Mouse (Mus musculus) heart, postnatal 0 days (tissue): ENCODE measurements around the gene Astn2. TPM values are rescaled to one million over a fixed set of nuclear protein-coding genes. Genes with fewer than 3 reads are reported as not detected.

ENCODE experiments used
- ATAC-seq: fragments of 200-750 bp; cut with Nextera tagmentation; 2 replicates; pipeline ENCODE4 v1.8.0; 2017; ENCODE audit warnings: low read depth, moderate number of reproducible peaks, moderate library complexity; ENCODE audit not compliant: insufficient read depth
- DNase-seq: peaks from one replicate; pipeline ENCODE4 v3.0.0-alpha.2; 2016; ENCODE audit warnings: low spot score
- H3K27ac ChIP-seq: fragments of 300-500 bp; sonication (generic); 2 replicates; pipeline ENCODE4 v1.5.1; 2014; ENCODE audit warnings: low read depth, mild to moderate bottlenecking
- H3K27me3 ChIP-seq: fragments of 300-500 bp; sonication (generic); 2 replicates; pipeline ENCODE4 v1.6.1; 2014; ENCODE audit warnings: low read length, mixed read lengths; ENCODE audit not compliant: control insufficient read depth, insufficient read depth
- H3K36me3 ChIP-seq: fragments of 300-500 bp; sonication (generic); replicated peaks from 2 replicates; pipeline ENCODE4 v1.6.1; 2014; ENCODE audit warnings: low read length, mixed read lengths; ENCODE audit not compliant: control insufficient read depth, insufficient read depth
- H3K4me1 ChIP-seq: fragments of 300-500 bp; sonication (generic); 2 replicates; pipeline ENCODE4 v1.6.1; 2014; ENCODE audit warnings: antibody characterized with exemption; ENCODE audit not compliant: control insufficient read depth, insufficient read depth
- H3K4me2 ChIP-seq: fragments of 300-500 bp; sonication (generic); 2 replicates; pipeline ENCODE4 v1.6.1; 2014; ENCODE audit warnings: low read depth, mild to moderate bottlenecking, low read length, moderate library complexity
- H3K4me3 ChIP-seq: fragments of 300-500 bp; sonication (generic); 2 replicates; pipeline ENCODE4 v1.5.1; 2014; ENCODE audit warnings: low read depth, low read length
- H3K9ac ChIP-seq: fragments of 300-500 bp; sonication (generic); replicated peaks from 2 replicates; pipeline ENCODE4 v1.6.1; 2014; ENCODE audit warnings: low read depth, low read length, mixed read lengths
- H3K9me3 ChIP-seq: fragments of 300-500 bp; sonication (generic); replicated peaks from 2 replicates; pipeline ENCODE4 v1.6.1; 2016; ENCODE audit warnings: low read length; ENCODE audit not compliant: control insufficient read depth
- CTCF ChIP-seq: IDR thresholded peaks from 2 replicates; pipeline ENCODE4 v1.5.1; 2016; ENCODE audit warnings: antibody characterized with exemption, control low read depth, low read depth
- EP300 ChIP-seq: IDR thresholded peaks from 2 replicates; pipeline ENCODE4 v1.6.1; 2016; ENCODE audit warnings: antibody characterized with exemption, low read depth
- WGBS: fragments of 180-500 bp; shearing (Covaris S2); extraction: QIAGEN DNeasy Blood & Tissue Kit; methylation state at CpG from one replicate; pipeline ENCODE4 v1.1.7; 2014; 5-methylcytosine and 5-hydroxymethylcytosine counted together
- polyA plus RNA-seq: library from polyadenylated mRNA; unstranded; fragments of >200 nt; fragmentation: Nextera tagmentation; extraction: Ambion mirVana; gene quantifications from 2 replicates; pipeline ENCODE4 v1.2.1, GENCODE M21; 2015
- total RNA-seq: library from RNA; depleted of rRNA; stranded (reverse); fragments of >200 nt; gene quantifications from 2 replicates; pipeline ENCODE4 v1.2.3, GENCODE M21; 2014; ENCODE audit warnings: low replicate concordance

The Astn2 gene
- total and polyA plus RNA-seq, 2 experiments from 2014 or later, result 0.25 to 3.7 TPM

- Histone ChIP-seq H3K9ac (no peak overlapping the region), H3K4me1 (no peaks in the 10 kb centered on the region), H3K4me2 (no peak overlapping the region), H3K27me3 (no peaks in the 10 kb centered on the region), H3K36me3 (no peaks in the 10 kb centered on the region), H3K4me3 (no peak overlapping the region), H3K9me3 (no peaks in the 10 kb centered on the region), H3K27ac (no peak overlapping the region)
- no peak for ATAC-seq
- no peak for DNase-seq
- TF ChIP-seq CTCF (no peak), EP300 (no peak)
- 78% methylated on average over 3 of the region's 3 CpGs for WGBS
Measured at GRCm38 (mm10) chr4:65947141-65947649, 457.2 kb downstream of the Astn2 start.

DNA sequence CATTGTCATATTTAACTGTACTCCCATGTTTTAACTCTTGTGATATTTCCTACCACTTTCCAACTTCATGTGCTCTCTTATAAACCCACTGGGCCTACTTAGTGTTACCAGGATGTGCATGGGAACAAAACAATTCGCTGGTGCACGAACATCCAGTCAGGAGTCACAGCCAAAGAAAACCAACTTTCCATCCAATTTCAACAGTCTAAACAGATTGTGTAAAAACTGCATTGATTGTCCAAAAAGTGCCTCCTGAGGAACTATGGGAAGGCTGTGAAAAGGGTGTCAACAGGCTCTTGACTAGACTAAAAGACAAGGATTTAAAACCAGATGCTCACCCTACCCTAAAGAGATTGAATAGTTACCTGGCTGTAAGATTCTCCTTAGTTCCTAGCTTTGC is 458.4 kb downstream of the Astn2 start:
- Histone ChIP-seq H3K36me3 (no peaks in the 10 kb centered on the region), H3K9ac (no peak overlapping the region), H3K4me3 (no peak overlapping the region), H3K9me3 (no peaks in the 10 kb centered on the region), H3K4me2 (no peak overlapping the region), H3K4me1 (no peaks in the 10 kb centered on the region), H3K27me3 (no peaks in the 10 kb centered on the region), H3K27ac (no peak overlapping the region)
- WGBS, result 72% methylated on average over 2 of the region's 2 CpGs
- no peak for DNase-seq
- ATAC-seq, result no peak
- no peak for TF ChIP-seq EP300
- no peak for TF ChIP-seq CTCF

DNA sequence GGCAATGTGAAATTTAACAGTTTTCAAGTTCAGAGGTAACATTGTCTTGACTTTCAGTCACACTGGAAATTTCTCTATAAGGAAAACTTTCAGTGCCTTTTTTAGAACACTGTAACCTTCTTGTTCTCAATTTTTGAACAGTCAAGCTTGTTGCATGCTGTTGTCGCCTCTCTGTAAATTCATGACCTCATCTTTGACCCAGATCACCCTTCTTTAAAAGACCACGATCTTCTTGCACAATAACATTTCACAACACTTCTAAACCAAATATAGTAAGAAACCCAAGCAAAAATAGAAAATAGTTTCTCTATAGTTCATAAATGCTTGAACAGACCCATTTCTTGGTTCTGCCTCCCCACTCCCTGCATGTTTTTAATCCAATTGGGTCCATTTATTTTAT is 473.5 kb downstream of the Astn2 start:
- Histone ChIP-seq H3K36me3 (no peaks in the 10 kb centered on the region), H3K4me1 (no peaks in the 10 kb centered on the region), H3K4me3 (no peak overlapping the region), H3K27ac (no peak overlapping the region), H3K9me3 (no peaks in the 10 kb centered on the region), H3K4me2 (no peak overlapping the region), H3K27me3 (no peaks in the 10 kb centered on the region), H3K9ac (no peak overlapping the region)
- TF ChIP-seq CTCF, result no peak
- no peak for TF ChIP-seq EP300
- DNase-seq (no peak), ATAC-seq (no peak)
- 74% methylated on average over 2 of the region's 2 CpGs for WGBS

DNA sequence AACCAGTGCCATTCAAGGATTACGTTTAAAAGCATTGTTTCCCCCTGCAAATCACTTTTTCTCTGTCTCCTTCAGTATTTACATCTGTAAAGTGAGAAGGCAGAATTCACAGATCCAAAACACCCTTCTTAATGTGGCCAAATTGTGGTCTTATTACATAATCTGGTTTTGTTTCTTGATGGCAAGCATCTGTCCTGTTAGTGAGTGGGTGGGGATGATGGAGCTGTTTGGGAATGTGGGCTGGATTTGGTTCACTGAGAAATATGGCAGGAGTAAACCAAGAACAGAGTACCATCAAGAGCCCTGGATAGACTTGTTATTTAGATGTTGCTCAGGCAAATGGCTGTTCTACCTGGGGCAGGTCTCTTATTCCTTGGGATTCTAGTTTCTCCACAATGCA is 484.1 kb downstream of the Astn2 start:
- no peak for DNase-seq
- no peak overlapping the region for H3K4me3 ChIP-seq
- H3K9ac ChIP-seq, result no peak overlapping the region
- no peak for ATAC-seq
- WGBS, result 53% methylated on average over 1 of the region's 1 CpGs
- H3K27ac ChIP-seq, result no peak overlapping the region
- no peaks in the 10 kb centered on the region for H3K36me3 ChIP-seq
- TF ChIP-seq CTCF (no peak), EP300 (no peak)
- H3K4me1 ChIP-seq, result no peaks in the 10 kb centered on the region
- no peaks in the 10 kb centered on the region for H3K27me3 ChIP-seq
- H3K9me3 ChIP-seq, result no peaks in the 10 kb centered on the region
- H3K4me2 ChIP-seq, result no peak overlapping the region

DNA sequence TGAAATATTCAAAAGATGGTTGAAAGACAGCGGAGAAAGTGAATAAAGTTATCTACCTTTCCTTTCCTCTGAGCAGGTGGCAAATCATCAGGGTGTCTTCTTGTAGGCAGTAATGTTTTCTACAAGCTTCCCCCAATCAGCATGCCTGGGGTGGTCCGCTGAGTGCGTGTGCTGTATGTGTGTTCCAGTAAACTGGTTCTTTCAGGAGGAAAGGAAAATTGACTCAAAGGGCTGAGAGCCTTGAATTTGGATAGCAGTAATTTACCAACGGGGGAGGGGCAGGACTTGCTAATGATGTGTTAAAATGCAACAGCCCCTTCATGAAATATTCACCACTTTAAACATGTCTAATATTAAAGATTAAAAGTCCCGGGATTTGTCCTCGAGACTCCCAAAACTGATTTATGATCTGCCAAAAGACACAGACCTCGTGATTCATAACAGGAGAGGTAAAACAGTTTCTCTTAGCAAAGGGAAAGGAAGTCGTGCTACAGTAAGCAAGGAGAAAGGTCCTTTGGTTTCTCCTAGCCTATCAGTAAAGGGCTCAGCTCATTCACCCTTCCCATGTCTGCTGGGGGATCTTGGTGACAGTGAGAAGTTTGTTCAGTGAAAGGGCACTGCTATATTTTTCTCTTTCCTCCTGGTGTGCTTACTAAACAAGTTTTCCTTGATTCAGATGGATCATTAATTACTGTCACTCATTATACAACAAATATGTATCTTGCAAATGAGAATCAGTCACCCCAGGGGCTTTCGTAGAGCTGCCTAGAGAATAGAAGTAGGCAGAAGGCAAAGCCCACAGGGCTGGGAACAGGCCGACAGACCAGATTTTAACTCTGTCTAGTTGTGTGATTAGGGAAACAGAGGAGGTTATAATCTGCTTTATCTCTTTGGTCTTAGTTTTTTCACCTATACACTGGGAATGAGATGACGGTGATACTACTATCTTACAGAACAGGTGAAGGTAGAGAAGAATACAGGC is 488.1 kb downstream of the Astn2 start:
- no peaks in the 10 kb centered on the region for H3K9me3 ChIP-seq
- WGBS, result 75% methylated on average over 11 of the region's 11 CpGs
- no peaks in the 10 kb centered on the region for H3K4me1 ChIP-seq
- H3K9ac ChIP-seq, result no peak overlapping the region
- no peak overlapping the region for H3K4me3 ChIP-seq
- H3K4me2 ChIP-seq, result no peak overlapping the region
- H3K36me3 ChIP-seq, result no peaks in the 10 kb centered on the region
- no peak for TF ChIP-seq EP300
- no peak for TF ChIP-seq CTCF
- no peak for DNase-seq
- ATAC-seq, result no peak
- no peak overlapping the region for H3K27ac ChIP-seq
- H3K27me3 ChIP-seq, result no peaks in the 10 kb centered on the region
